Mouse (Mus musculus): ENCODE measurements around the gene Dnmt3a. TPM values are rescaled to one million over a fixed set of nuclear protein-coding genes. Genes with fewer than 3 reads are reported as not detected.

The Dnmt3a gene
- polyA plus RNA-seq, 1 experiment from 2014 or later, result 69.5 TPM

- Histone ChIP-seq H3K4me3 (ENCODE audit: low read depth, low read length) (peak overlapping the region; percentile 91), H3K4me1 (ENCODE audit: control insufficient read depth, insufficient read depth, low read length) (peaks cover 19% of the 10 kb centered on the region), H3K9me3 (replicated peaks; ENCODE audit: control insufficient read depth, low read length) (no peaks in the 10 kb centered on the region), H3K27ac (replicated peaks; ENCODE audit: low read depth, low read length) (peak overlapping the region; percentile 85), H3K36me3 (replicated peaks; ENCODE audit: control insufficient read depth, insufficient read depth, low read depth, low read length) (no peaks in the 10 kb centered on the region), H3K4me2 (ENCODE audit: low read depth, low read length) (peak overlapping the region; percentile 87), H3K27me3 (ENCODE audit: control insufficient read depth, insufficient read depth, low read length) (peaks cover 3% of the 10 kb centered on the region; the same call in 1 of the 2 replicates), H3K9ac (replicated peaks; ENCODE audit: low read length) (peak overlapping the region; percentile 94)
- DNase-seq (ENCODE audit: low spot score), result peak; percentile 64
- peak; percentile 5 for ATAC-seq (replicated peaks; ENCODE audit: insufficient number of reproducible peaks, low FRiP score, low TSS enrichment, low read depth)
- 0% methylated on average over 25 of the region's 141 CpGs for WGBS
These were observed 1.1 kb downstream of the Dnmt3a start for GRCm38 (mm10) chr12:3806703-3807547.

- ATAC-seq (replicated peaks; ENCODE audit: insufficient number of reproducible peaks, low FRiP score, low TSS enrichment, low read depth) (peak; percentile 63), DNase-seq (ENCODE audit: low spot score) (peak; percentile 50)
- Histone ChIP-seq H3K9ac (replicated peaks; ENCODE audit: low read length) (peak overlapping the region; percentile 94), H3K27ac (replicated peaks; ENCODE audit: low read depth, low read length) (peak overlapping the region; percentile 85), H3K4me1 (ENCODE audit: control insufficient read depth, insufficient read depth, low read length) (peaks cover 19% of the 10 kb centered on the region), H3K4me3 (ENCODE audit: low read depth, low read length) (peak overlapping the region; percentile 91), H3K27me3 (ENCODE audit: control insufficient read depth, insufficient read depth, low read length) (peaks cover 3% of the 10 kb centered on the region; the same call in 1 of the 2 replicates), H3K4me2 (ENCODE audit: low read depth, low read length) (peak overlapping the region; percentile 87), H3K36me3 (replicated peaks; ENCODE audit: control insufficient read depth, insufficient read depth, low read depth, low read length) (no peaks in the 10 kb centered on the region), H3K9me3 (replicated peaks; ENCODE audit: control insufficient read depth, low read length) (no peaks in the 10 kb centered on the region)
- under 1% methylated on average over 51 of the region's 105 CpGs for WGBS
These were observed 2.0 kb downstream of the Dnmt3a start for GRCm38 (mm10) chr12:3807548-3808395.

GRCm38 (mm10) chr12:3808396-3808981, 2.7 kb downstream of the Dnmt3a start:
- 5% methylated on average over 10 of the region's 10 CpGs for WGBS
- DNase-seq (ENCODE audit: low spot score) (no peak), ATAC-seq (replicated peaks; ENCODE audit: insufficient number of reproducible peaks, low FRiP score, low TSS enrichment, low read depth) (no peak)
- no peaks in the 10 kb centered on the region for H3K9me3 ChIP-seq (replicated peaks; ENCODE audit: control insufficient read depth, low read length)
- peak overlapping the region; percentile 87 for H3K4me2 ChIP-seq (ENCODE audit: low read depth, low read length)
- H3K36me3 ChIP-seq (replicated peaks; ENCODE audit: control insufficient read depth, insufficient read depth, low read depth, low read length), result no peaks in the 10 kb centered on the region
- H3K27me3 ChIP-seq (ENCODE audit: control insufficient read depth, insufficient read depth, low read length), result peaks cover 3% of the 10 kb centered on the region; the same call in 1 of the 2 replicates
- H3K4me1 ChIP-seq (ENCODE audit: control insufficient read depth, insufficient read depth, low read length), result peaks cover 19% of the 10 kb centered on the region
- H3K27ac ChIP-seq (replicated peaks; ENCODE audit: low read depth, low read length), result peak overlapping the region; percentile 85; the same call in 1 of the 2 replicates
- H3K9ac ChIP-seq (replicated peaks; ENCODE audit: low read length), result peak overlapping the region; percentile 94
- H3K4me3 ChIP-seq (ENCODE audit: low read depth, low read length), result peak overlapping the region; percentile 91

GRCm38 (mm10) chr12:3809520-3810180, 3.8 kb downstream of the Dnmt3a start:
- no peak for ATAC-seq (replicated peaks; ENCODE audit: insufficient number of reproducible peaks, low FRiP score, low TSS enrichment, low read depth)
- Histone ChIP-seq H3K4me1 (ENCODE audit: control insufficient read depth, insufficient read depth, low read length) (peaks cover 19% of the 10 kb centered on the region), H3K9ac (replicated peaks; ENCODE audit: low read length) (no peak overlapping the region)

GRCm38 (mm10) chr12:3810455-3810854, 4.6 kb downstream of the Dnmt3a start:
- Histone ChIP-seq H3K27me3 (ENCODE audit: control insufficient read depth, insufficient read depth, low read length) (peaks cover 3% of the 10 kb centered on the region; the same call in 1 of the 2 replicates), H3K9me3 (replicated peaks; ENCODE audit: control insufficient read depth, low read length) (no peaks in the 10 kb centered on the region), H3K4me1 (ENCODE audit: control insufficient read depth, insufficient read depth, low read length) (peaks cover 19% of the 10 kb centered on the region), H3K4me3 (ENCODE audit: low read depth, low read length) (no peak overlapping the region; the same call in 1 of the 2 replicates), H3K36me3 (replicated peaks; ENCODE audit: control insufficient read depth, insufficient read depth, low read depth, low read length) (no peaks in the 10 kb centered on the region), H3K9ac (replicated peaks; ENCODE audit: low read length) (no peak overlapping the region), H3K4me2 (ENCODE audit: low read depth, low read length) (no peak overlapping the region), H3K27ac (replicated peaks; ENCODE audit: low read depth, low read length) (no peak overlapping the region)
- no peak for ATAC-seq (replicated peaks; ENCODE audit: insufficient number of reproducible peaks, low FRiP score, low TSS enrichment, low read depth)
- WGBS, result 47% methylated on average over 4 of the region's 4 CpGs
- DNase-seq (ENCODE audit: low spot score), result no peak

More at GRCm38 (mm10) chr12:3809520-3810180, 3.8 kb downstream of the Dnmt3a start:
- no peaks in the 10 kb centered on the region for H3K36me3 ChIP-seq (replicated peaks; ENCODE audit: control insufficient read depth, insufficient read depth, low read depth, low read length)
- H3K4me3 ChIP-seq (ENCODE audit: low read depth, low read length), result no peak overlapping the region
- H3K4me2 ChIP-seq (ENCODE audit: low read depth, low read length), result no peak overlapping the region
- 80% methylated on average over 7 of the region's 7 CpGs for WGBS
- no peak overlapping the region for H3K27ac ChIP-seq (replicated peaks; ENCODE audit: low read depth, low read length)
- no peak for DNase-seq (ENCODE audit: low spot score)
- H3K9me3 ChIP-seq (replicated peaks; ENCODE audit: control insufficient read depth, low read length), result no peaks in the 10 kb centered on the region
- H3K27me3 ChIP-seq (ENCODE audit: control insufficient read depth, insufficient read depth, low read length), result peaks cover 3% of the 10 kb centered on the region; the same call in 1 of the 2 replicates

GRCm38 (mm10) chr12:3811596-3811995, 5.8 kb downstream of the Dnmt3a start:
- 34% methylated on average over 5 of the region's 5 CpGs for WGBS
- Histone ChIP-seq H3K27ac (replicated peaks; ENCODE audit: low read depth, low read length) (no peak overlapping the region; the same call in 1 of the 2 replicates), H3K9ac (replicated peaks; ENCODE audit: low read length) (no peak overlapping the region), H3K36me3 (replicated peaks; ENCODE audit: control insufficient read depth, insufficient read depth, low read depth, low read length) (no peaks in the 10 kb centered on the region), H3K4me1 (ENCODE audit: control insufficient read depth, insufficient read depth, low read length) (peaks cover 16% of the 10 kb centered on the region), H3K4me2 (ENCODE audit: low read depth, low read length) (no peak overlapping the region), H3K27me3 (ENCODE audit: control insufficient read depth, insufficient read depth, low read length) (no peaks in the 10 kb centered on the region), H3K4me3 (ENCODE audit: low read depth, low read length) (no peak overlapping the region), H3K9me3 (replicated peaks; ENCODE audit: control insufficient read depth, low read length) (no peaks in the 10 kb centered on the region)
- ATAC-seq (replicated peaks; ENCODE audit: insufficient number of reproducible peaks, low FRiP score, low TSS enrichment, low read depth), result no peak
- DNase-seq (ENCODE audit: low spot score), result no peak

GRCm38 (mm10) chr12:3812251-3812650, 6.4 kb downstream of the Dnmt3a start:
- 47% methylated on average over 6 of the region's 6 CpGs for WGBS
- H3K4me3 ChIP-seq (ENCODE audit: low read depth, low read length), result no peak overlapping the region
- no peak overlapping the region for H3K4me2 ChIP-seq (ENCODE audit: low read depth, low read length)
- no peaks in the 10 kb centered on the region for H3K9me3 ChIP-seq (replicated peaks; ENCODE audit: control insufficient read depth, low read length)
- DNase-seq (ENCODE audit: low spot score) (no peak), ATAC-seq (replicated peaks; ENCODE audit: insufficient number of reproducible peaks, low FRiP score, low TSS enrichment, low read depth) (no peak)
- H3K27ac ChIP-seq (replicated peaks; ENCODE audit: low read depth, low read length), result no peak overlapping the region
- no peaks in the 10 kb centered on the region for H3K36me3 ChIP-seq (replicated peaks; ENCODE audit: control insufficient read depth, insufficient read depth, low read depth, low read length)
- no peak overlapping the region for H3K9ac ChIP-seq (replicated peaks; ENCODE audit: low read length)
- no peaks in the 10 kb centered on the region for H3K27me3 ChIP-seq (ENCODE audit: control insufficient read depth, insufficient read depth, low read length)
- H3K4me1 ChIP-seq (ENCODE audit: control insufficient read depth, insufficient read depth, low read length), result peaks cover 16% of the 10 kb centered on the region

Measured in embryonic facial prominence, embryonic 11.5 days (tissue).